Mouse (Mus musculus): ENCODE measurements around the gene F2rl2.

Gene F2rl2

GRCm38 (mm10) chr13:95696654-95697163 lies at the start of gene F2rl2:
F2rl2 (plus strand) TSS chr13:95696853.
- DNase-seq (ENCODE audit: low spot score) = no peak

- DNase-seq (ENCODE audit: low spot score) = no peak
Measured at GRCm38 (mm10) chr13:95647248-95647647, 49.4 kb upstream of the F2rl2 start.

GRCm38 (mm10) chr13:95649941-95650340 lies 46.7 kb upstream of the F2rl2 start:
- no peak for DNase-seq (ENCODE audit: low spot score)

GRCm38 (mm10) chr13:95651870-95652668 lies 44.6 kb upstream of the F2rl2 start:
- DNase-seq (ENCODE audit: low spot score) = peak; percentile 52

GRCm38 (mm10) chr13:95653696-95654095 lies 43.0 kb upstream of the F2rl2 start:
- DNase-seq (ENCODE audit: low spot score) = no peak

GRCm38 (mm10) chr13:95655284-95655683 lies 41.4 kb upstream of the F2rl2 start:
- no peak for DNase-seq (ENCODE audit: low spot score)

- no peak for DNase-seq (ENCODE audit: low spot score)
Measured at GRCm38 (mm10) chr13:95657171-95657570, 39.5 kb upstream of the F2rl2 start.

- DNase-seq (ENCODE audit: low spot score) = no peak
Measured at GRCm38 (mm10) chr13:95659432-95659831, 37.2 kb upstream of the F2rl2 start.

GRCm38 (mm10) chr13:95663834-95664233 lies 32.8 kb upstream of the F2rl2 start:
- no peak for DNase-seq (ENCODE audit: low spot score)

GRCm38 (mm10) chr13:95665644-95666356 lies 30.9 kb upstream of the F2rl2 start:
- no peak for DNase-seq (ENCODE audit: low spot score)

GRCm38 (mm10) chr13:95667260-95667659 lies 29.4 kb upstream of the F2rl2 start:
- DNase-seq (ENCODE audit: low spot score) = peak; percentile 33

GRCm38 (mm10) chr13:95670534-95670933 lies 26.1 kb upstream of the F2rl2 start:
- DNase-seq (ENCODE audit: low spot score) = no peak

GRCm38 (mm10) chr13:95671108-95671897 lies 25.4 kb upstream of the F2rl2 start:
- no peak for DNase-seq (ENCODE audit: low spot score)

GRCm38 (mm10) chr13:95672372-95672771 lies 24.3 kb upstream of the F2rl2 start:
- DNase-seq (ENCODE audit: low spot score) = no peak

GRCm38 (mm10) chr13:95679078-95679477 lies 17.6 kb upstream of the F2rl2 start:
- no peak for DNase-seq (ENCODE audit: low spot score)

- no peak for DNase-seq (ENCODE audit: low spot score)
Measured at GRCm38 (mm10) chr13:95679491-95679941, 17.1 kb upstream of the F2rl2 start.

GRCm38 (mm10) chr13:95684656-95685244 lies 11.9 kb upstream of the F2rl2 start:
- DNase-seq (ENCODE audit: low spot score) = no peak

- DNase-seq (ENCODE audit: low spot score) = no peak
Measured at GRCm38 (mm10) chr13:95685736-95686135, 10.9 kb upstream of the F2rl2 start.

GRCm38 (mm10) chr13:95688576-95688975 lies 8.1 kb upstream of the F2rl2 start:
- DNase-seq (ENCODE audit: low spot score) = no peak

- DNase-seq (ENCODE audit: low spot score) = no peak
Measured at GRCm38 (mm10) chr13:95692201-95692600, 4.5 kb upstream of the F2rl2 start.

GRCm38 (mm10) chr13:95696120-95696653 lies 466 bp upstream of the F2rl2 start:
- no peak for DNase-seq (ENCODE audit: low spot score)

GRCm38 (mm10) chr13:95697874-95698273 lies 1.2 kb downstream of the F2rl2 start:
- DNase-seq (ENCODE audit: low spot score) = no peak

Data from adipocyte (in vitro differentiated cells).